Mouse (Mus musculus) heart, postnatal 14 days (tissue): ENCODE results near the gene Gm20388. TPM values are rescaled to one million over a fixed set of nuclear protein-coding genes. Genes with fewer than 3 reads are reported as not detected.
A peak's percentile ranks its signal among the peaks of the same experiment; 100 is the strongest.

Experiments
- DNase-seq, 2 experiments: peaks; one replicate each; pipeline ENCODE4 v3.0.0; 2021 to 2022
- intact Hi-C: fragments of 180-260 bp; cut with DNase I; formaldehyde crosslinking; loops from one replicate; pipeline ENCODE4 v1.15.1; 2025
- total RNA-seq, 2 experiments: library from RNA; stranded (reverse); gene quantifications; 2 replicates each; pipeline ENCODE4 v1.2.3; 2021

Gene Gm20388
- total RNA-seq, 2 experiments from 2014 or later: 0.24 TPM; not detected in 1

- intact Hi-C loops: no loop called here
- DNase-seq: peak; percentile 70 to 75
Measured at GRCm38 (mm10) chr8:122654768-122655167, 2744.1 kb downstream of the Gm20388 start.

DNA sequence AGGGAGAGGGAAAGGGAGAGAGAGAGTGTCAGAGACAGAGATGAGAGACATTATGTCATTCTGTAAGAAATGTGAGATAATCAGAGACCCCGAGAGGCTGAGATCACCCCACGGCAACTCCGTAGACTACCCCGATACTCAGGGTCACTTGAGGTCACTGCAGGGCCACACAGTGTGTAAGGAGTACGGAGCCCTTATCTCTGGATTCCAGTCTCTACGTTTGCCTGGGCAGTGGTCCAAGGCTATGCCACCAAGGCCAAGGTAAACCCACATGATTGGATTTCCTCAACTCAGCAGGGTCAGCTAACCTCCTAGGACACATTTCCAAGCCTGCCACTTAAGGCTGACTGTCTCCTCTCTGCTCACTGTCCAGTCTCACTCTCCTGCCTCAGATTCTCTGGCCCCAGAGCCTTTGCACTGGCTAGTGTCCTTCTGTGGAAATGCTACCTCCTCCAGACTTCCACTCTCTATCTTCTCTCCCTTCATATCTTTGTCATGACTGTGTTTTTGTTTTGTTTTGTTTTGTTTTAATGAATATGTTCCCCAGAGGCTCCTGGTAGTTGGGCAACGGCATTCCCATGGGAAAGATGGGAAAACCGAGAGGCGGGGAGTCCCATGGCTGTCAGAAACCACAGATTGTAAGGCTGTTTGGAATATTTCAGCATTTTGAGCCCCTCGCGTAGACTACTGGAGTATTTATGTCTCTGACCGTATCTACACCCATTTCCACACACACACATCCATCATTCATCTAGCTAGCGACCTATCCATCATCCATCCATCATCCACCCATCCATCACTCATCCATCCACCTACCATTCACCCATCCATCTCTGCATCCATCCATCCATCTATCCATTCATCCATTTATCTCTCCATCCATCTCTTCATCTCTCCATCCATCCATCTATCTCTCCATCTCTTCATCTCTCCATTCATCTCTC is 2745.7 kb downstream of the Gm20388 start:
- peak; percentile 71 to 77 for DNase-seq
- intact Hi-C loops: no loop called here

GRCm38 (mm10) chr8:122658149-122658806 is 2747.6 kb downstream of the Gm20388 start:
- intact Hi-C loops: no loop called here
- DNase-seq: no peak

DNA sequence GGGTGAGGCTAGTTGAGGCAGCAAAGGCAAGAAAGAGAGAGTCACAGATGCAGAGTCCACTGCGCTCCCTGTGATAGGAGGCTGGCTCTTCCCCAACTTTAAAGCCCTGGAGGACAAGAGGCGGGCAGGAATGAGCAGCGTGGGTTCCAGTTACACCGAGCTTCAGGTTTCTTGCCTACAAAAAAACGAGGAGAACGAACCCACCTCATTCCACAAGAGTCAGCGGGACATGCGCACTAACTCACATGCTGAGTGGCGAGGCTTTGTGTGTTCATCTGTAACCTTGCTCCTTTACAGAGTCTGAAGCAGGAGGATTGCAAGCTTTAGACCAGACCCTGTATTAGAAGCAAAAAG is 2748.1 kb downstream of the Gm20388 start:
- intact Hi-C loops: no loop called here
- DNase-seq: no peak

DNA sequence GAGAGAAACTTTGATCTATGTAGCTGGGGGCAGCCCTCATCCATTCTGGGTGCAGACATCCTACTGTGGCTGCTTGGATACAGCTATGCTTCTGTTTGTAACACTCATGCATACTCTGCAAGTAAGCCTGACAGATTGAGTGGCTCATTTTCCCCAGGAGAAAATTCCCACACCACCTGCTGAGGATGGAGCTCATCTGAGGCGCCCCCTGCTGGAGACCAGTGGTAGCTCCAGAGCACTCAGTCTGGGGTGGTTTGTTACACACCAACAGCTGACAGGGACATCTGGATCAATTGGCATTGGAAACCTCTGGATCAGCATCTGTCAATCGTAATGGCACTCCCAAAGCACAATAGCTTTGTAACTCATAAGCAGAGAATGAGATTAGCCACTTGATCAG is 2749.4 kb downstream of the Gm20388 start:
- intact Hi-C loops: no loop called here
- DNase-seq: no peak

DNA sequence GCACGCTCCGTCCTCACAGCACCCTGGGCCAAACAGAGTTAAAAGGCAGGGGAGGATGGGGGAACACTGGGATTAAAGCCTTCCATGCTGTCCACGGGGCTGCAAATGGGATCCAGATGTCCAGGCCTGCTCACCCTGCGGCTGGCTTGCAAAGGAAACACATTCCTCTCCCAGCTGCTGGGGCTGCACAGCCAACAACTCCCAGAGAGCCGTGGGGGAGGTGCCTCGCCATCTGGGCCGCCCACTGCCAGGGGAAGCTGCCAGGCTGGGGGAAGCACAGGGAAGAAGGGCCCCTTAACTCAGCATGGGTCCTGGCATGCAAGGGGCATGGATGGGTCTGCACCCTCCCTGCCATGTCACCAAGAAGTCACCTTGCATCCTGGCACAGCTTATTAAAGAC is 2750.5 kb downstream of the Gm20388 start:
- intact Hi-C loops: no loop called here

GRCm38 (mm10) chr8:122661894-122662293 is 2751.3 kb downstream of the Gm20388 start:
- intact Hi-C loops: no loop called here
- no peak for DNase-seq

More for the DNA sequence above, 2750.5 kb downstream of the Gm20388 start:
- peak; percentile 79 to 86 for DNase-seq

- intact Hi-C loops: no loop called here
- no peak for DNase-seq
Measured at GRCm38 (mm10) chr8:122663106-122663505, 2752.5 kb downstream of the Gm20388 start.

DNA sequence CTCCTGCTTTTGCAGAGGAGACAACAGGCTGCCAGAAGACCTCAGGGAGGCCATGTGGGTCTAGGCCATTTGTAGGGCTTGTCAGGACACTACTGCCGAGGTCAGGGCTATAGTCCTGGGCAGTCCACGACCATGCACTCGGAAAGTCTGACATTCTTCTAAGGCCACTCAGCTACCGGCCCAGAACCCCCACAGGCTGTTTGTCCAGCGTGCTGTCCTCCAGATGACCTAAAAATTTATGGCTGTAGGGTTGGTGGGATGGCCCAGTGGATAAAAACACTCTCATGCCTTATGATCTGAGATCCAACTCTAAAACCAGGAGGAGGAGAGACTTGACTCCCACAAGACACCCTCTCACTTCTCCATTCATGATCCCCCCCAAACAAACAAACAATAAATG is 2753.0 kb downstream of the Gm20388 start:
- DNase-seq: no peak
- intact Hi-C loops: no loop called here

DNA sequence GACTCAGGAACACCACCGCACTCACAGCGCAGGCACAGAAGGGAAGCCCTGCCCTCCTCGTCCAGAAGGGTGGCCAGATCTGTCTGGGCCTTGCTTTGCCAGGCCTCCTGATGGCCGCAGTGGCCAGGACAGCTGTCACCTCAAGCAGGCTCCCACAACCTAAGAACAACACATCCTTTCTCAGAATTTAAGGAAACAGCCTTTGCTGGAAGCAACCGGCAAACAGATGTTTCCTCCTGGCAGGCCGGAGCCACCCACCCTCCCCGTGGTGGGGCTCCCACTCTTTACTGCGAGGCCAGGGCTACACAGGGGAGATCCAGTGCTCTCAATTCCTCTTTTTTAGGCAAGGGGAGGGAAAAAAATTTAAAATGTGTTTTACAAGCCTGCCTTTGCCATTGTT is 2754.6 kb downstream of the Gm20388 start:
- intact Hi-C loops: no loop called here
- peak; percentile 78 to 80 for DNase-seq

GRCm38 (mm10) chr8:122665667-122666316 is 2755.2 kb downstream of the Gm20388 start:
- intact Hi-C loops: no loop called here
- peak; percentile 77 to 85 for DNase-seq

DNA sequence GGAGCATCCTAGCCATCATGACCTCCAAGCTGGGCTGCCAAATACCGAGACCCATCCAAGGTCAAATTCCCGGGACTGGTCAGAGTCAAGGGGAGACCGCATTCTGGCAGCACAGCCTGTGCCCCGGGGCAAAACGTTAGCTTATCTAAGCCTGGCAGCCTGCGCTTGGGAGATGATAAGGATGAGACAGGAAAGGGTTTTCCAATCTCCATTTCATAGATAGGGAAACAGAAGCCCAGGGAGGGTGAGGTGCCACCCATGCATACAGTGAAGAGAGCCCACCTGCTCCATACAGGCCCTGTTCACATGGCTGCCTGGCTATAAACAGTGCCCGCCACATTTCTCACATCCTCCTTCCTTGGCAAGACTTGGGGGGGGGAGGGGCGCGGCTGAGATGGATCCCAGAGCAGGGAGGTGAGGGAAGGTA is 2755.7 kb downstream of the Gm20388 start:
- peak; percentile 57 to 61 for DNase-seq

GRCm38 (mm10) chr8:122666827-122667226 is 2756.2 kb downstream of the Gm20388 start:
- intact Hi-C loops: no loop called here
- DNase-seq: no peak

More for the DNA sequence above, 2755.7 kb downstream of the Gm20388 start:
- intact Hi-C loops: no loop called here

DNA sequence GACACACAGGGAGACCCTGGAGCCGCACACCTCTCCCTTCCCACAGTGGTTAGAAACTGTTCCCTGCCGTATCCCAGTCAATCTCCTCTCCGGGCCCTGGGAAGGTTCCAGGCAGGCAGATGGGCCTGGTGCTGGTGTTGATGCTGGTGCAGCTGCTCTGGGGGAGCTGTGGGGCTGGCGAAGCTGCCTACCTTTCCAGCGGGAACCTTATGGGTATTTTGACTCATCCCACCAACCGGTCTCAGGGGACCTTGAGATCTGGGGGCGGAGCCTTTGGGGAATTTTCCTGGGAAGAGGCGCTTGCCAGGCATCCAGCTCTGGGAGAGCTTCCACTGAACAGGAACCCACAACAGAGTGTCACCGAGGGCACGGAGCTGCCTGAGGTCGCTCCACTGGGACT is 2757.2 kb downstream of the Gm20388 start:
- no peak for DNase-seq

DNA sequence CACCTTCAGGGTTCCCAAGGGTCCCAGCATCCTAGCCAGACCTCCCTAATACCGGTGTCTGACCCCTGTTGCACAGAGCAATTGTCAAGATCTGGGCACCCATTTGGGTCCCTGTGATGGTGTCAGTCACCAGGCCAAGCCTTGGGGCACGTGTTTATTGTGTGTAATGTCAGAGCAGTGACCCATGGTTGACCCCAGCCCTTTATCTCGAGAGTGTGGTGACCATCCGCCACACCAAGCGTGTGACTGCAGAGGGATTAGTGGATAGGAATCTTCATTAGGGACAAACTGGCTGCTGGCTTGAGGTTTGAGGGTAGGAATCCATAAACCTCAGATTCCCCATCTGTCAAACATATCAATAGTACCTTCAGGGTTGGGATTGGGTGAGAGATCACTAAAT is 2758.7 kb downstream of the Gm20388 start:
- intact Hi-C loops: no loop called here
- no peak for DNase-seq

More for the DNA sequence above, 2757.2 kb downstream of the Gm20388 start:
- intact Hi-C loops: no loop called here

- no peak for DNase-seq
- intact Hi-C loops: loop anchor here (10.0 kb wide), 1 partner anchor 165 kb away; no protein-coding TSS in a partner anchor
Measured at GRCm38 (mm10) chr8:122670001-122670400, 2759.4 kb downstream of the Gm20388 start.

DNA sequence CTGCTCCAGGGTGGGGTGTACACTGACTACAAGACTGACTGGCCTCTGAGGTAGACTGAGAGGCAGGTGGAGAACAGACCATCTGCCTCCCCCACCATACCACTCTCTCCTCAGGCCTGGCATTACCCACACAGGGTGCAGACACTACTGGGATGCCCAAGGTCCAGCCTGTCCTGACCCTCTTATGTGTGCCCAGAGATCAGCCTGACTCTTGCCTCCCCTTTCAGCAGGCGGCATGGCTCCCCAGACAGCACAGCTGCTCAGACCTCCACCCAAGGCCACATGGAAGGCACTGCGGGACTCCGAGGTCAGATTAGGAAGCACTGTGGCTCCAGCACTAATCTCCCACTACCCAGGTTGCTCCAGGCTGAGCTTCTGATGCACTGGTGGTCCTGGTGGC is 2760.1 kb downstream of the Gm20388 start:
- intact Hi-C loops: loop anchor here (10.0 kb wide), 1 partner anchor 166 kb away; no protein-coding TSS in a partner anchor
- DNase-seq: no peak

DNA sequence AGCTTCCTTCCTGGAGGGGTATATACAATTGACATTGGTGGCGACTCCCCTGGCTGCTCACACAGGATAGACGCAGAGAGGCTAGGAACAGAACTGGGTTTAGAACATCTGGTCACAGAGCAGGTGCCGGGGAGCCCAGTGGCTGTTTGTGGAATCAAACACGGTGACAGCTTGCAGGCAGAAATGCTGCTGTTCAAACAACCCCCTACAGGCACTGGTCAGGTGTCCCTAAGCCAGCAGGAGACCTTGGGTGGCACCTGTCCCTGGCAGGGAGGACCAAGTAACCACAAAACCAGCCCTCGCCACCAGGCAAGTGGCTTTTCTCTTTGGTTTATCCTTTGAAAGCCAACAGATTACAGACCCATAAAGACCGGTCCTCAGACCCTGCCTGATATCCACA is 2761.3 kb downstream of the Gm20388 start:
- DNase-seq: no peak
- intact Hi-C loops: loop anchor here (10.0 kb wide), 1 partner anchor 167 kb away; no protein-coding TSS in a partner anchor

GRCm38 (mm10) chr8:122673989-122674388 is 2763.3 kb downstream of the Gm20388 start:
- intact Hi-C loops: loop anchor here (10.0 kb wide), 1 partner anchor 169 kb away; no protein-coding TSS in a partner anchor
- DNase-seq: no peak

- DNase-seq: peak in 1 of 2 experiments; percentile 46
- intact Hi-C loops: loop anchor here (5.0 to 10.0 kb wide), 2 partner anchors 137 to 170 kb away; no protein-coding TSS in a partner anchor
Measured at GRCm38 (mm10) chr8:122674999-122675398, 2764.4 kb downstream of the Gm20388 start.
